Mouse (Mus musculus) inflammation-experienced regulatory T-cells, adult 16 weeks (primary cell): ENCODE data around the gene Fam174a. TPM values are rescaled to one million over a fixed set of nuclear protein-coding genes. Genes with fewer than 3 reads are reported as not detected.

Experiments
- polyA plus RNA-seq: library from polyadenylated mRNA; unstranded; fragments of 100-300 nt; shearing (Covaris generic); gene quantifications from one replicate; pipeline ENCODE4 v1.2.1, GENCODE M21; 2017

Fam174a gene
- polyA plus RNA-seq: 6.4 TPM

DNA sequence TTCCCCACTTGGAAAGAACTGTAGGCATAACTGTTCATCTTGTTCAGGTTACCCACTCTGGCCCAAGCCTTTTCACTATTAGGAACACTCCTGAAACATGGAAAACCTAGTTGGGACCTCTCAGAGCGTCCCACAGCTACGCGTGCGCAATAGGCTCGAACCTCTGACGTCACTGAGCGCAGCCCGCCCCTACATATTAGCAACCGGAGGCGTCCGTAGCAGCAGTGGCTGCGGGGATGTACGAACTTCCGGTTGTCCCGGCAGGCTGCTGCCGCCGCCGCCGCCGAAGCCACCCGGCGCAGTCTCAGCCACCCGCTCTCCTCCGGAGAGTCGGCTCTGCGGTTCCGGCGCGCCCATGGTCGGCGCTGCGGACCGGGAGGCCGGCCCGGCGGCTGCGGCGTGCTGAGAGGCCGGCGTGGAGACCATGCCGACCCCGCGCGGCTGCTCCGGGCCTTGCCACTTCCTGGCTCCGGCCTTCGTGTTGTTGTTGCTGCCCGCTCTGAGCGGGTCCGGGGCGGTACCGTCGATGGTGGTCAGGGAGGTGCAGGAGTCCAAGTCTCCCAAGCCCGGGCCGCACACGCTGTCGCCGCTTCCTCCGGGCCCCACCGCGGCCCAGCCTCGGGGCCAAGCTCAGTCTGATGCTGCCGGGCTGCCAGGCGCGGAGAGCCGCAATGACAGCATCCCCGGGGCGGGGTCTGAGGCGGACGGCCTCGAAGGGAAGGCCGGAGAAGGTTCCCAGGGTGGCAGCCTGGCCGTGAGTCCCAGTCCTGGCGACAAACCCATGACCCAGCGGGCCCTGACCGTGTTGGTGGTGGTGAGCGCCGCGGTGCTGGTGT is at the start of gene Fam174a:
TSS of gene Fam174a (plus strand) at position 231 of the 836 bp plus-strand sequence.

